Mouse (Mus musculus): ENCODE measurements around the gene Fdxr. TPM values are rescaled to one million over a fixed set of nuclear protein-coding genes. Genes with fewer than 3 reads are reported as not detected.

The Fdxr gene
- polyA plus RNA-seq, 1 experiment from 2014 or later = 15.6 TPM

- no peak for ATAC-seq (ENCODE audit: insufficient number of reproducible peaks, low FRiP score, low TSS enrichment, low read depth)
- Histone ChIP-seq H3K4me3 (ENCODE audit: low read depth, low read length) (no peak overlapping the region), H3K27me3 (ENCODE audit: control insufficient read depth, insufficient read depth, low read length) (no peaks in the 10 kb centered on the region)
These were observed 9.5 kb upstream of the Fdxr start for GRCm38 (mm10) chr11:115286201-115286993.

GRCm38 (mm10) chr11:115285282-115285681 is 8.4 kb upstream of the Fdxr start:
- no peak for ATAC-seq (ENCODE audit: insufficient number of reproducible peaks, low FRiP score, low TSS enrichment, low read depth)
- Histone ChIP-seq H3K27me3 (ENCODE audit: control insufficient read depth, insufficient read depth, low read length) (no peaks in the 10 kb centered on the region), H3K4me1 (ENCODE audit: control insufficient read depth, insufficient read depth, low read length) (no peaks in the 10 kb centered on the region), H3K9me3 (ENCODE audit: control insufficient read depth, low read length) (no peaks in the 10 kb centered on the region), H3K27ac (replicated peaks; ENCODE audit: low read depth, low read length) (no peak overlapping the region), H3K4me3 (ENCODE audit: low read depth, low read length) (no peak overlapping the region), H3K4me2 (ENCODE audit: low read depth, severe bottlenecking) (no peak overlapping the region), H3K9ac (ENCODE audit: low read length) (no peak overlapping the region), H3K36me3 (ENCODE audit: control insufficient read depth, insufficient read depth, low read length) (no peaks in the 10 kb centered on the region)
- 75% methylated on average over 4 of the region's 4 CpGs for WGBS
- DNase-seq (ENCODE audit: low spot score) = no peak

More at GRCm38 (mm10) chr11:115286201-115286993, 9.5 kb upstream of the Fdxr start:
- 78% methylated on average over 19 of the region's 19 CpGs for WGBS
- Histone ChIP-seq H3K4me1 (ENCODE audit: control insufficient read depth, insufficient read depth, low read length) (no peaks in the 10 kb centered on the region), H3K4me2 (ENCODE audit: low read depth, severe bottlenecking) (no peak overlapping the region), H3K36me3 (ENCODE audit: control insufficient read depth, insufficient read depth, low read length) (no peaks in the 10 kb centered on the region), H3K27ac (replicated peaks; ENCODE audit: low read depth, low read length) (no peak overlapping the region), H3K9ac (ENCODE audit: low read length) (no peak overlapping the region), H3K9me3 (ENCODE audit: control insufficient read depth, low read length) (no peaks in the 10 kb centered on the region)
- DNase-seq (ENCODE audit: low spot score) = no peak

GRCm38 (mm10) chr11:115283891-115284620 is 7.2 kb upstream of the Fdxr start:
- WGBS = 84% methylated on average over 12 of the region's 12 CpGs
- H3K27me3 ChIP-seq (ENCODE audit: control insufficient read depth, insufficient read depth, low read length) = no peaks in the 10 kb centered on the region

GRCm38 (mm10) chr11:115283486-115283765 is 6.6 kb upstream of the Fdxr start:
- Histone ChIP-seq H3K27me3 (ENCODE audit: control insufficient read depth, insufficient read depth, low read length) (no peaks in the 10 kb centered on the region), H3K4me1 (ENCODE audit: control insufficient read depth, insufficient read depth, low read length) (no peaks in the 10 kb centered on the region), H3K36me3 (ENCODE audit: control insufficient read depth, insufficient read depth, low read length) (no peaks in the 10 kb centered on the region), H3K27ac (replicated peaks; ENCODE audit: low read depth, low read length) (no peak overlapping the region), H3K4me2 (ENCODE audit: low read depth, severe bottlenecking) (no peak overlapping the region), H3K4me3 (ENCODE audit: low read depth, low read length) (no peak overlapping the region), H3K9me3 (ENCODE audit: control insufficient read depth, low read length) (no peaks in the 10 kb centered on the region), H3K9ac (ENCODE audit: low read length) (no peak overlapping the region)
- ATAC-seq (ENCODE audit: insufficient number of reproducible peaks, low FRiP score, low TSS enrichment, low read depth) (no peak), DNase-seq (ENCODE audit: low spot score) (no peak)
- 72% methylated on average over 9 of the region's 9 CpGs for WGBS

More at GRCm38 (mm10) chr11:115283891-115284620, 7.2 kb upstream of the Fdxr start:
- no peak for DNase-seq (ENCODE audit: low spot score)
- Histone ChIP-seq H3K4me3 (ENCODE audit: low read depth, low read length) (no peak overlapping the region), H3K27ac (replicated peaks; ENCODE audit: low read depth, low read length) (no peak overlapping the region), H3K4me2 (ENCODE audit: low read depth, severe bottlenecking) (no peak overlapping the region), H3K9ac (ENCODE audit: low read length) (no peak overlapping the region), H3K9me3 (ENCODE audit: control insufficient read depth, low read length) (no peaks in the 10 kb centered on the region), H3K4me1 (ENCODE audit: control insufficient read depth, insufficient read depth, low read length) (no peaks in the 10 kb centered on the region), H3K36me3 (ENCODE audit: control insufficient read depth, insufficient read depth, low read length) (no peaks in the 10 kb centered on the region)
- ATAC-seq (ENCODE audit: insufficient number of reproducible peaks, low FRiP score, low TSS enrichment, low read depth) = no peak

- no peaks in the 10 kb centered on the region for H3K36me3 ChIP-seq (ENCODE audit: control insufficient read depth, insufficient read depth, low read length)
- H3K9ac ChIP-seq (ENCODE audit: low read length) = no peak overlapping the region
- H3K4me1 ChIP-seq (ENCODE audit: control insufficient read depth, insufficient read depth, low read length) = no peaks in the 10 kb centered on the region
- H3K27me3 ChIP-seq (ENCODE audit: control insufficient read depth, insufficient read depth, low read length) = no peaks in the 10 kb centered on the region
- no peaks in the 10 kb centered on the region for H3K9me3 ChIP-seq (ENCODE audit: control insufficient read depth, low read length)
- DNase-seq (ENCODE audit: low spot score) = no peak
- ATAC-seq (ENCODE audit: insufficient number of reproducible peaks, low FRiP score, low TSS enrichment, low read depth) = no peak
- no peak overlapping the region for H3K4me2 ChIP-seq (ENCODE audit: low read depth, severe bottlenecking)
- H3K4me3 ChIP-seq (ENCODE audit: low read depth, low read length) = no peak overlapping the region
- H3K27ac ChIP-seq (replicated peaks; ENCODE audit: low read depth, low read length) = no peak overlapping the region
- WGBS = 93% methylated on average over 7 of the region's 8 CpGs
These were observed 6.1 kb upstream of the Fdxr start for GRCm38 (mm10) chr11:115282723-115283485.

GRCm38 (mm10) chr11:115282295-115282694 is 5.4 kb upstream of the Fdxr start:
- no peak for DNase-seq (ENCODE audit: low spot score)
- H3K36me3 ChIP-seq (ENCODE audit: control insufficient read depth, insufficient read depth, low read length) = no peaks in the 10 kb centered on the region
- WGBS = 74% methylated on average over 8 of the region's 8 CpGs

GRCm38 (mm10) chr11:115279726-115280125 is 2.9 kb upstream of the Fdxr start:
- Histone ChIP-seq H3K4me1 (ENCODE audit: control insufficient read depth, insufficient read depth, low read length) (peaks cover 4% of the 10 kb centered on the region; the same call in 1 of the 2 replicates), H3K4me2 (ENCODE audit: low read depth, severe bottlenecking) (no peak overlapping the region), H3K27me3 (ENCODE audit: control insufficient read depth, insufficient read depth, low read length) (no peaks in the 10 kb centered on the region), H3K27ac (replicated peaks; ENCODE audit: low read depth, low read length) (no peak overlapping the region), H3K4me3 (ENCODE audit: low read depth, low read length) (no peak overlapping the region), H3K36me3 (ENCODE audit: control insufficient read depth, insufficient read depth, low read length) (no peaks in the 10 kb centered on the region), H3K9me3 (ENCODE audit: control insufficient read depth, low read length) (no peaks in the 10 kb centered on the region), H3K9ac (ENCODE audit: low read length) (no peak overlapping the region)
- WGBS = 54% methylated on average over 1 of the region's 1 CpGs
- DNase-seq (ENCODE audit: low spot score) = no peak
- no peak for ATAC-seq (ENCODE audit: insufficient number of reproducible peaks, low FRiP score, low TSS enrichment, low read depth)

More at GRCm38 (mm10) chr11:115282295-115282694, 5.4 kb upstream of the Fdxr start:
- Histone ChIP-seq H3K4me1 (ENCODE audit: control insufficient read depth, insufficient read depth, low read length) (no peaks in the 10 kb centered on the region), H3K27me3 (ENCODE audit: control insufficient read depth, insufficient read depth, low read length) (no peaks in the 10 kb centered on the region), H3K9ac (ENCODE audit: low read length) (no peak overlapping the region), H3K4me2 (ENCODE audit: low read depth, severe bottlenecking) (no peak overlapping the region), H3K4me3 (ENCODE audit: low read depth, low read length) (no peak overlapping the region), H3K27ac (replicated peaks; ENCODE audit: low read depth, low read length) (no peak overlapping the region), H3K9me3 (ENCODE audit: control insufficient read depth, low read length) (no peaks in the 10 kb centered on the region)
- ATAC-seq (ENCODE audit: insufficient number of reproducible peaks, low FRiP score, low TSS enrichment, low read depth) = no peak

- H3K4me1 ChIP-seq (ENCODE audit: control insufficient read depth, insufficient read depth, low read length) = peaks cover 4% of the 10 kb centered on the region; the same call in 1 of the 2 replicates
- H3K27ac ChIP-seq (replicated peaks; ENCODE audit: low read depth, low read length) = no peak overlapping the region
- H3K9me3 ChIP-seq (ENCODE audit: control insufficient read depth, low read length) = no peaks in the 10 kb centered on the region
- no peak overlapping the region for H3K4me3 ChIP-seq (ENCODE audit: low read depth, low read length)
- H3K36me3 ChIP-seq (ENCODE audit: control insufficient read depth, insufficient read depth, low read length) = no peaks in the 10 kb centered on the region
- H3K9ac ChIP-seq (ENCODE audit: low read length) = no peak overlapping the region
- no peaks in the 10 kb centered on the region for H3K27me3 ChIP-seq (ENCODE audit: control insufficient read depth, insufficient read depth, low read length)
- DNase-seq (ENCODE audit: low spot score) (no peak), ATAC-seq (ENCODE audit: insufficient number of reproducible peaks, low FRiP score, low TSS enrichment, low read depth) (no peak)
- H3K4me2 ChIP-seq (ENCODE audit: low read depth, severe bottlenecking) = peak overlapping the region; percentile 65; the same call in 1 of the 2 replicates
- 74% methylated on average over 6 of the region's 6 CpGs for WGBS
These were observed 1.3 kb upstream of the Fdxr start for GRCm38 (mm10) chr11:115278176-115278575.
